Comparison of ENCODE assay signal across 12 mouse cellular contexts in the genomic region with DNA sequence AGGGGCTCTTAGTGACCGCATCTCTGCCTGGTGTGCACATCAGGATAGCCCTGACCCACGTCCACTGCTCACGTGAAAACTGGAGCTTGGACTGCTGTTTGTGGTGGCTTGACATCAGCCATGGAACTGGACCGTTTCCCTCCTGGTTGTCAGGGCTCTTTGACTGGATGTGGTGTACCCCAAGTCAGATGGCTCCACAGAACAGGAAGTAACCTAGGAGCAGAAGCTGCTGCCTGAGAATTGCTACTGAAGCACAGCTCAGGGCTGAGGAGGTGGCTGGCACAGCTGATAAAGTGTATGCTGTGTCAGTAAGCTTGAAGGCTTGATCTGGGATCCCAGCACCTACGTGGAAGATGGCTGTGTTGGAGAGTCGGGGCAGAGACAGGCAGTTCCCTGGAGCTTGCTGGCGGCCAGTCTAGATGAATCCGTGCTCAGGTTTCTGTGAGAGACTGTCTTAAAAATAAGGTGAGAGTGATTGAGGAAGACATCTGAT.
"Had no signal": no experiment of that assay in that cellular context is flagged by ENCODE, and none has a peak within 500 bp of the region (broad histone marks: within the 10 kb centered on the region; RNA-seq: fewer than 3 reads in every experiment).

No protein-coding gene starts in this region.

- DNase-seq: kidney, adult 11 months; kidney, adult 9 months; left cerebral cortex, postnatal 4 days; lung, adult 18-20 months; lung, postnatal 4 days; spleen, adult 18-20 months; thymus, adult 18-20 months; thymus, postnatal 14 days had no signal

- H3K4me2 ChIP-seq: midbrain, embryonic 12.5 days had no signal

- H3K27me3 ChIP-seq: midbrain, embryonic 12.5 days had no signal

- H3K9ac ChIP-seq: liver, embryonic 14.5 days; midbrain, embryonic 12.5 days had no signal

- H3K36me3 ChIP-seq: midbrain, embryonic 12.5 days had no signal

- H3K4me1 ChIP-seq: midbrain, embryonic 12.5 days had no signal

- ATAC-seq: midbrain, embryonic 16.5 days had no signal

- H3K4me3 ChIP-seq: midbrain, embryonic 12.5 days had no signal

- H3K9me3 ChIP-seq: midbrain, embryonic 12.5 days had no signal

- H3K27ac ChIP-seq: kidney, postnatal 0 days; liver, embryonic 14.5 days; midbrain, embryonic 12.5 days had no signal
